Mouse (Mus musculus) liver, embryonic 14.5 days (tissue): ENCODE results near the gene 4933414I15Rik.

Experiments used
- CTCF ChIP-seq: IDR thresholded peaks from 2 replicates; pipeline ENCODE4 v1.5.1; 2016; ENCODE audit warnings: antibody characterized with exemption, low read depth, control low read depth
- EP300 ChIP-seq: IDR thresholded peaks from 2 replicates; pipeline ENCODE4 v1.6.1; 2016; ENCODE audit warnings: antibody characterized with exemption, low read depth

DNA sequence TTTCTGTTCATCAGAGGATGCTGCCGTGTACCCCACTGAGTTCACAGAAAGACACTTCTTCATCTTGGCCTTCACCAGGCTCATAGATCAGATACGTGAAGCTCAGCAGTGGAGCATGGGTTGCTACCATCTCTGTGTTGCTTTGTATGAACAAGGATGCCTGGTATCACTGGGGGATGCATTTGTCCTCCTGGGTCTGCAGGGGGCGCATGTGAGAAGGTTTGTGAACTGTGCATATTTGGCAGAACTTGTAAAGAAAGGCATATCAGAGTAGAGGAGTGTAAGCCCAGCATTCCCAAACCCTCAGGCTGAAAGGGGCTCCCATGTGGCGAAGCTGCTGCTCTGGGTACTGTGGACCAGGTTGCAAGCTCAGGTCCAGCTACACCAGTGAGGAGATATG, 33.7 kb upstream of the 4933414I15Rik start:
- TF ChIP-seq EP300 (no peak), CTCF (peak; percentile 36)
